ENCODE assay signal across 17 mouse cellular contexts in the genomic region with DNA sequence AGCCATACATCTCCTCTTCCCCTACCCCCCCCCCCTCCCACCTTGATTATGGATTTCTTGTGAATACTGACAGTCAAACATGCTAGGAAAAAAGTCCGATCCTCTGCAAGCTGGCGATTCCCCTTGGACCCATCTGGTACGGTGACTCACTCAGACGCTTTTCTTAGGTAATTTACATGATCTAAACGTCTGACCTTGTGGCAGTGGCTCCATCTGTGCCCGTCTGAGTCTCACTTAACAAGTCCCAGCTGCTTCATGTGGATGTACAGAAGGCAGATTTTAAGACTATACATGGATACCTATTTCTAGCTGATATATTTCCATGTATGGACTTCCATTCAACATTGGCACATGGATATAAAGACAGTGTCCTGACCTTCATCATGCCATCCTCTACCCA.
DNase-seq lines count a peak whose midpoint lies in the region; ATAC-seq lines count a peak whose summit lies in the region.
"Had no signal": no experiment of that assay in that cellular context is flagged by ENCODE, and none has a peak within 500 bp of the region (broad histone marks: within the 10 kb centered on the region; RNA-seq: fewer than 3 reads in every experiment).

No protein-coding gene starts in this region.

- no peak overlapping the region for H3K4me3 ChIP-seq in forebrain, embryonic 11.5 days (ENCODE audit: low read depth, low read length)
- no peak overlapping the region for H3K4me3 ChIP-seq in forebrain, embryonic 16.5 days (replicated peaks; ENCODE audit: low read length)
- no peak overlapping the region for H3K4me3 ChIP-seq in midbrain, embryonic 14.5 days (replicated peaks; ENCODE audit: low read depth, low read length)
- no peak overlapping the region for H3K4me3 ChIP-seq in midbrain, embryonic 13.5 days (replicated peaks)
- H3K4me3 ChIP-seq: embryonic facial prominence, embryonic 12.5 days; heart, adult 2 months; heart, embryonic 15.5 days; hindbrain, embryonic 13.5 days; intestine, embryonic 15.5 days; liver, embryonic 15.5 days had no signal

- no peaks in the 10 kb centered on the region for H3K4me1 ChIP-seq in forebrain, embryonic 11.5 days (replicated peaks; ENCODE audit: control insufficient read depth, insufficient read depth, low read length)
- no peaks in the 10 kb centered on the region for H3K4me1 ChIP-seq in forebrain, embryonic 16.5 days (replicated peaks; ENCODE audit: control insufficient read depth, insufficient read depth, low read length)
- H3K4me1 ChIP-seq in midbrain, embryonic 14.5 days (ENCODE audit: control insufficient read depth, insufficient read depth, low read length) = no peaks in the 10 kb centered on the region
- H3K4me1 ChIP-seq in midbrain, embryonic 13.5 days (replicated peaks) = 0 out of 2 replicates have a peak, but pooled peaks cover 4% of the 10 kb centered on the region
- H3K4me1 ChIP-seq: embryonic facial prominence, embryonic 12.5 days; heart, embryonic 15.5 days; hindbrain, embryonic 13.5 days; intestine, embryonic 15.5 days; liver, embryonic 15.5 days had no signal

- peak; percentile 39; the same call in 1 of the 2 replicates for ATAC-seq in forebrain, embryonic 11.5 days (replicated peaks; ENCODE audit: low FRiP score)
- no peak for ATAC-seq in forebrain, embryonic 16.5 days
- ATAC-seq in midbrain, embryonic 14.5 days (ENCODE audit: low FRiP score, low TSS enrichment) = no peak
- no peak; the same call in 1 of the 2 replicates for ATAC-seq in midbrain, embryonic 13.5 days
- ATAC-seq: intestine, embryonic 15.5 days; lung, postnatal 0 days had no signal

- 68% methylated on average over 6 of the region's 6 CpGs for WGBS in forebrain, embryonic 11.5 days
- 60% methylated on average over 6 of the region's 6 CpGs for WGBS in forebrain, embryonic 16.5 days
- WGBS in midbrain, embryonic 14.5 days = 44% methylated on average over 6 of the region's 6 CpGs
- WGBS in midbrain, embryonic 13.5 days = 47% methylated on average over 6 of the region's 6 CpGs

- H3K27me3 ChIP-seq in forebrain, embryonic 11.5 days (ENCODE audit: control insufficient read depth, insufficient read depth, low read length) = no peaks in the 10 kb centered on the region
- no peaks in the 10 kb centered on the region for H3K27me3 ChIP-seq in forebrain, embryonic 16.5 days (replicated peaks; ENCODE audit: control insufficient read depth, insufficient read depth, low read length)
- no peaks in the 10 kb centered on the region for H3K27me3 ChIP-seq in midbrain, embryonic 14.5 days (ENCODE audit: control insufficient read depth, insufficient read depth, low read length)
- H3K27me3 ChIP-seq in midbrain, embryonic 13.5 days = no peaks in the 10 kb centered on the region
- H3K27me3 ChIP-seq: embryonic facial prominence, embryonic 12.5 days; heart, embryonic 15.5 days; hindbrain, embryonic 13.5 days; intestine, embryonic 15.5 days; liver, embryonic 15.5 days had no signal

- H3K4me2 ChIP-seq in forebrain, embryonic 11.5 days (ENCODE audit: low read depth, low read length, severe bottlenecking) = no peak overlapping the region
- no peak overlapping the region for H3K4me2 ChIP-seq in forebrain, embryonic 16.5 days (ENCODE audit: low read length)
- H3K4me2 ChIP-seq in midbrain, embryonic 14.5 days (ENCODE audit: low read length) = no peak overlapping the region
- H3K4me2 ChIP-seq in midbrain, embryonic 13.5 days (replicated peaks) = no peak overlapping the region
- H3K4me2 ChIP-seq: embryonic facial prominence, embryonic 12.5 days; heart, embryonic 15.5 days; hindbrain, embryonic 13.5 days; intestine, embryonic 15.5 days; liver, embryonic 15.5 days had no signal

- H3K36me3 ChIP-seq in forebrain, embryonic 11.5 days (ENCODE audit: control insufficient read depth, insufficient read depth, low read length) = no peaks in the 10 kb centered on the region
- H3K36me3 ChIP-seq in forebrain, embryonic 16.5 days (ENCODE audit: control insufficient read depth, insufficient read depth) = no peaks in the 10 kb centered on the region
- no peaks in the 10 kb centered on the region for H3K36me3 ChIP-seq in midbrain, embryonic 14.5 days (ENCODE audit: control insufficient read depth, insufficient read depth, low read length)
- H3K36me3 ChIP-seq in midbrain, embryonic 13.5 days = no peaks in the 10 kb centered on the region
- H3K36me3 ChIP-seq: embryonic facial prominence, embryonic 12.5 days; heart, embryonic 15.5 days; hindbrain, embryonic 13.5 days; intestine, embryonic 15.5 days; liver, embryonic 15.5 days had no signal

- no peak overlapping the region for H3K9ac ChIP-seq in forebrain, embryonic 11.5 days (ENCODE audit: low read length)
- no peak overlapping the region for H3K9ac ChIP-seq in forebrain, embryonic 16.5 days (replicated peaks; ENCODE audit: low read depth, low read length)
- H3K9ac ChIP-seq in midbrain, embryonic 14.5 days (replicated peaks; ENCODE audit: low read length) = no peak overlapping the region
- H3K9ac ChIP-seq in midbrain, embryonic 13.5 days (replicated peaks) = no peak overlapping the region
- H3K9ac ChIP-seq: embryonic facial prominence, embryonic 12.5 days; heart, embryonic 15.5 days; hindbrain, embryonic 13.5 days; intestine, embryonic 15.5 days; liver, embryonic 15.5 days had no signal

- no peak overlapping the region for H3K27ac ChIP-seq in forebrain, embryonic 11.5 days (ENCODE audit: low read depth, low read length)
- no peak overlapping the region for H3K27ac ChIP-seq in forebrain, embryonic 16.5 days (ENCODE audit: low read length)
- no peak overlapping the region for H3K27ac ChIP-seq in midbrain, embryonic 14.5 days (replicated peaks; ENCODE audit: low read depth, low read length)
- H3K27ac ChIP-seq in midbrain, embryonic 13.5 days = no peak overlapping the region
- H3K27ac ChIP-seq: embryonic facial prominence, embryonic 12.5 days; heart, adult 2 months; heart, embryonic 15.5 days; hindbrain, embryonic 13.5 days; intestine, embryonic 15.5 days; liver, embryonic 15.5 days had no signal

- H3K9me3 ChIP-seq in forebrain, embryonic 11.5 days (ENCODE audit: control insufficient read depth, low read length) = no peaks in the 10 kb centered on the region
- H3K9me3 ChIP-seq in forebrain, embryonic 16.5 days (ENCODE audit: control insufficient read depth, low read length) = no peaks in the 10 kb centered on the region
- H3K9me3 ChIP-seq in midbrain, embryonic 14.5 days (ENCODE audit: control insufficient read depth, low read length) = no peaks in the 10 kb centered on the region
- H3K9me3 ChIP-seq in midbrain, embryonic 13.5 days = no peaks in the 10 kb centered on the region
- H3K9me3 ChIP-seq: embryonic facial prominence, embryonic 12.5 days; heart, embryonic 15.5 days; hindbrain, embryonic 13.5 days; intestine, embryonic 15.5 days; liver, embryonic 15.5 days had no signal

- no peak for DNase-seq in forebrain, embryonic 11.5 days (ENCODE audit: low spot score)
- peak; percentile 12 for DNase-seq in midbrain, embryonic 14.5 days
- peak; percentile 51 for DNase-seq in embryo, embryonic 10.5 days (ENCODE audit: low spot score)
- DNase-seq in frontal cortex, postnatal 14 days (ENCODE audit: low spot score in 2 of 2) = peak; percentile 4 to 6
- no peak for DNase-seq in Muller cell, postnatal 12 days (ENCODE audit: inconsistent ontology term)
- DNase-seq in gastrocnemius, adult 18-20 months (ENCODE audit: low spot score) = no peak
- DNase-seq: cerebellum, postnatal 10 days; gastrocnemius, postnatal 14 days; heart, adult 2 months had no signal

Comparison
In these comparisons a context has a peak if more than half of its experiments do, and no peak if none do; other contexts are left out.
1. DNase-seq: peak in midbrain, embryonic 14.5 days (single experiment), embryo, embryonic 10.5 days (single experiment) and frontal cortex, postnatal 14 days (2 of 2); none in forebrain, embryonic 11.5 days (single experiment), Muller cell, postnatal 12 days (single experiment) and gastrocnemius, adult 18-20 months (single experiment).